Mouse (Mus musculus): Measurements from ENCODE around the gene Txnip. TPM values are rescaled to one million over a fixed set of nuclear protein-coding genes. Genes with fewer than 3 reads are reported as not detected.

The Txnip gene
- total RNA-seq, 2 experiments from 2014 or later = 343 to 504 TPM

- peak; percentile 70 for DNase-seq
These were observed 6.6 kb upstream of the Txnip start for GRCm38 (mm10) chr3:96551203-96551602.

GRCm38 (mm10) chr3:96551890-96552289, 5.9 kb upstream of the Txnip start:
- DNase-seq = no peak

GRCm38 (mm10) chr3:96553601-96554000, 4.2 kb upstream of the Txnip start:
- DNase-seq = no peak

- no peak for DNase-seq
These were observed 3.5 kb upstream of the Txnip start for GRCm38 (mm10) chr3:96554251-96554650.

GRCm38 (mm10) chr3:96555041-96555596, 2.6 kb upstream of the Txnip start:
- peak; percentile 85 for DNase-seq

GRCm38 (mm10) chr3:96555999-96556614, 1.6 kb upstream of the Txnip start:
- DNase-seq = no peak

GRCm38 (mm10) chr3:96556651-96557635, 814 bp upstream of the Txnip start:
- DNase-seq = no peak

- no peak for DNase-seq
These were observed 402 bp downstream of the Txnip start for GRCm38 (mm10) chr3:96558159-96558558.

GRCm38 (mm10) chr3:96558668-96559196, 975 bp downstream of the Txnip start:
- no peak for DNase-seq

GRCm38 (mm10) chr3:96559398-96559910, 1.7 kb downstream of the Txnip start:
- DNase-seq = no peak

- no peak for DNase-seq
These were observed 2.4 kb downstream of the Txnip start for GRCm38 (mm10) chr3:96559911-96560850.

GRCm38 (mm10) chr3:96560881-96561668, 3.3 kb downstream of the Txnip start:
- DNase-seq = no peak

- peak; percentile 55 for DNase-seq
These were observed 4.4 kb downstream of the Txnip start for GRCm38 (mm10) chr3:96561946-96562681.

GRCm38 (mm10) chr3:96563267-96563666, 5.5 kb downstream of the Txnip start:
- DNase-seq = no peak

GRCm38 (mm10) chr3:96563911-96564632, 6.3 kb downstream of the Txnip start:
- no peak for DNase-seq

- peak; percentile 45 for DNase-seq
These were observed 6.9 kb downstream of the Txnip start for GRCm38 (mm10) chr3:96564633-96565032.

GRCm38 (mm10) chr3:96565105-96565504, 7.3 kb downstream of the Txnip start:
- DNase-seq = no peak

GRCm38 (mm10) chr3:96566661-96567450, 9.1 kb downstream of the Txnip start:
- no peak for DNase-seq

Data from gastrocnemius, postnatal 25 days (tissue).